Mouse (Mus musculus) small intestine, adult 2 months (tissue): ENCODE results near the gene Rd3.

Experiments used
- CTCF ChIP-seq: fragments of 200-500 bp; IDR thresholded peaks from 2 replicates; pipeline ENCODE4 v1.5.1; 2012; ENCODE audit warnings: low read depth, mild to moderate bottlenecking, control low read depth, inconsistent platforms, low read length, moderate library complexity, mixed read lengths; ENCODE audit not compliant: insufficient replicate concordance, insufficient read length; ENCODE audit errors: extremely low read depth
- POLR2A ChIP-seq: fragments of 200-500 bp; IDR thresholded peaks from 2 replicates; pipeline ENCODE4 v1.6.1; 2012; ENCODE audit warnings: low read depth, mild to moderate bottlenecking, control low read depth, inconsistent platforms, low read length, moderate library complexity

GRCm38 (mm10) chr1:191943638-191944037 is 33.5 kb upstream of the Rd3 start:
- no peak for TF ChIP-seq POLR2A
- TF ChIP-seq CTCF: no peak
